Mouse (Mus musculus) E14TG2a.4 (cell line): ENCODE data around the gene Prph.

Experiments used
- H3K27me3 ChIP-seq: 2 replicates; pipeline ENCODE4 v1.6.1; 2014; ENCODE audit warnings: low read length, control low read depth; ENCODE audit not compliant: insufficient read depth
- H3K36me3 ChIP-seq: 2 replicates; pipeline ENCODE4 v1.6.1; 2014; ENCODE audit warnings: low read length, control low read depth; ENCODE audit not compliant: insufficient read depth
- H3K4me1 ChIP-seq: replicated peaks from 2 replicates; pipeline ENCODE4 v1.6.1; 2014; ENCODE audit warnings: low read depth, low read length, control low read depth
- H3K4me3 ChIP-seq: replicated peaks from 2 replicates; pipeline ENCODE4 v1.5.1; 2014; ENCODE audit warnings: mild to moderate bottlenecking, low read length
- H3K9me3 ChIP-seq: 2 replicates; pipeline ENCODE4 v1.6.1; 2014; ENCODE audit warnings: low read length, control low read depth
- CTCF ChIP-seq: conservative IDR thresholded peaks from 2 replicates; pipeline ENCODE4 v1.5.1; 2014; ENCODE audit warnings: low read length
- NANOG ChIP-seq: IDR thresholded peaks from 2 replicates; pipeline ENCODE4 v1.6.1; 2014; ENCODE audit warnings: borderline replicate concordance, low read length, mixed read lengths
- POU5F1 ChIP-seq: IDR thresholded peaks from 2 replicates; pipeline ENCODE4 v1.6.1; 2014; ENCODE audit warnings: low read length, borderline replicate concordance

Gene Prph

GRCm38 (mm10) chr15:99087253-99088075, 32.5 kb downstream of the Prph start, which contains the start of gene C1ql4:
Gene C1ql4 (minus strand): TSS chr15:99087817.
- Histone ChIP-seq H3K4me3 (peak within 1 kb of the TSS; percentile 77), H3K27me3 (peaks cover 69% of the 10 kb centered on the region), H3K36me3 (peaks cover 18% of the 10 kb centered on the region), H3K9me3 (peaks cover 10% of the 10 kb centered on the region), H3K4me1 (peaks cover 44% of the 10 kb centered on the region)
- TF ChIP-seq CTCF (peak; percentile 47), NANOG (no peak), POU5F1 (no peak)

DNA sequence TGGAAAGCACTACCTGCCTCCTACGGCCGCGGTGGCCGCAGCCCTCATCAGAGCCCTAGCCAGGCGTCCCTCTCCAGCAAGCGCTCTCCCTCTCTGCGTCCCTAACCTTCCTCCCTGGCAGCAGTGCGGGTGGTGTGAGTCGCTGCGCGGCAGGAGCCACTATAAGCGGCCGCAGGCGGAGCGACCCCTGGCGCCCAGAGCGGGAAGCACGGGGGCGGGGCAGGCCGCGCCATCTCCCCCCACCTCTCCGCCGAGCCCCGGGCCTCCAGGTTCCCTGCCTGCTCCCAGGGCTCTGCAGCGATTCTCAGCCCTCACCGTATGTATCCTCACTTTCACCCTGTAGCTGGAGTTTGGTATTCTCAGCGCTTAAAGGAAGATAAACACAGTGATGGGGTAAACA, 33.3 kb downstream of the Prph start:
- Histone ChIP-seq H3K36me3 (peaks cover 10% of the 10 kb centered on the region), H3K4me3 (peak overlapping the region; percentile 77), H3K9me3 (peaks cover 10% of the 10 kb centered on the region), H3K27me3 (peaks cover 78% of the 10 kb centered on the region), H3K4me1 (peaks cover 44% of the 10 kb centered on the region)
- TF ChIP-seq POU5F1 (no peak), NANOG (no peak), CTCF (0 out of 2 replicates have a peak, but pooled peaks have one; percentile 2)

GRCm38 (mm10) chr15:99089069-99089468, 34.1 kb downstream of the Prph start:
- TF ChIP-seq CTCF (no peak), POU5F1 (no peak), NANOG (no peak)
- H3K36me3 ChIP-seq: peaks cover 2% of the 10 kb centered on the region
- H3K9me3 ChIP-seq: peaks cover 10% of the 10 kb centered on the region
- peaks cover 38% of the 10 kb centered on the region for H3K4me1 ChIP-seq
- peaks cover 84% of the 10 kb centered on the region for H3K27me3 ChIP-seq
- no peak overlapping the region for H3K4me3 ChIP-seq

DNA sequence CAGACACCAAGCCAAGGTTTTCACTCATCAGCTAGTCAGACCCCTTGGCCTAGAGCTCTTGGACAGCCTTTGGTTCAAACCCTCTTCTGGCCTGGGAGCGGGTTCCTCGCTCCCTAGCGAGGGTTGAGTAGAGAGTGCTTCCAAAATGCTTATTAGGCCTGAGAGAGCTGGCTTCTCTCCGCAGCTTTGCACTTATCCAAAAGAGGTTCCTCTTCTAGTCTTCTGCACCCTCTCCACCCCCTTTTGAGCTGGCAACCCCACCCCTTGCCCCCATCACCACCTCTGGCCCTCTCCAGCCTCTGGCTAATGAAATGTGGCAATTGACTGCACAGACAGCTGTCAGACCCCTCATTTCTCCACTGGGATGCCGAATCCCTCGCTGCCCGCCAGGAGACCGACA, 37.9 kb downstream of the Prph start, which contains the start of gene Dnajc22:
Gene Dnajc22 (plus strand): TSS at position 301 of the 400 bp plus-strand sequence.
- 0 out of 2 replicates have a peak, but pooled peaks cover 3% of the 10 kb centered on the region for H3K9me3 ChIP-seq
- no peaks in the 10 kb centered on the region for H3K36me3 ChIP-seq
- peaks cover 94% of the 10 kb centered on the region for H3K27me3 ChIP-seq
- H3K4me1 ChIP-seq: peaks cover 64% of the 10 kb centered on the region
- peak within 1 kb of the TSS; percentile 81 for H3K4me3 ChIP-seq
- TF ChIP-seq NANOG: no peak
- TF ChIP-seq POU5F1: no peak
- no peak for TF ChIP-seq CTCF

GRCm38 (mm10) chr15:99093291-99094258, 38.6 kb downstream of the Prph start:
- Histone ChIP-seq H3K4me1 (peaks cover 69% of the 10 kb centered on the region), H3K9me3 (0 out of 2 replicates have a peak, but pooled peaks cover 3% of the 10 kb centered on the region), H3K4me3 (peak overlapping the region; percentile 81), H3K27me3 (peaks cover 95% of the 10 kb centered on the region), H3K36me3 (no peaks in the 10 kb centered on the region)
- TF ChIP-seq NANOG (no peak), POU5F1 (no peak), CTCF (peak; percentile 68)

DNA sequence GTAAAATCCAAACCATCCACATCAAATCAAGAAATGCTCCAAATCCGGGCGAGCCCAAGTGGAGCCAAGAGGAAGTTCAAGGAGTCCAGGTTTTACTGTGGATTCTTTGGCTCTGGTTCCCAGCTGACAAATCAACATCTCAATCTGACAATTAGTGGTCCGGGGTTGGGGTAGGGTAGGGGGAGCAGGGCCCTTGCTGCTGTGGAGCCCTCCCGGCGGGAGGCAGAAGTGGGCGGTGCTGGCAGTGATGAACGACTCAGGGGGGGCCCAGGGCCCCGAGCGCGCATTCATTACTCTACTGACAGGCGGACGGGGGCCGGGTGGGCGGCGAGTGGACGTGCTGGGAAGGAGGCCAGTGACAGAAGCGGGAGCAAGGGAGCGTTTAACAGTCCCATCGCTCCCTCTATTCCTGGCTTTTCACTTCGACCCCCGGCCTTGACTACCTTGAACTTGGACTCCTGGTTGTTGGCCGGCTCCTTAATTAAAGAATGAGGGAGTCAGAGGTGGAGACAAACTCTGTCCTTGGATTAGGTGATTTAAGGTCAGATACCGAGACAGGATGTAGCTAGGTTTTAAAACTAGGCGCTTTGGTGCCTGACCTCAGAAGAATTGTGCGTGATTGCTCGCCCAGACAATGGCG, 39.8 kb downstream of the Prph start:
- TF ChIP-seq NANOG (no peak), POU5F1 (no peak), CTCF (no peak)
- Histone ChIP-seq H3K9me3 (0 out of 2 replicates have a peak, but pooled peaks cover 3% of the 10 kb centered on the region), H3K4me1 (peaks cover 71% of the 10 kb centered on the region), H3K4me3 (peak overlapping the region; percentile 45), H3K36me3 (no peaks in the 10 kb centered on the region), H3K27me3 (peaks cover 88% of the 10 kb centered on the region)

- H3K36me3 ChIP-seq: no peaks in the 10 kb centered on the region
- peaks cover 77% of the 10 kb centered on the region for H3K4me1 ChIP-seq
- peaks cover 82% of the 10 kb centered on the region for H3K27me3 ChIP-seq
- H3K9me3 ChIP-seq: 0 out of 2 replicates have a peak, but pooled peaks cover 3% of the 10 kb centered on the region
- TF ChIP-seq CTCF (no peak), NANOG (no peak), POU5F1 (no peak)
- H3K4me3 ChIP-seq: peak overlapping the region; percentile 45; the same call in 1 of the 2 replicates
Observed at GRCm38 (mm10) chr15:99095356-99095755, 40.4 kb downstream of the Prph start.
